Mouse (Mus musculus) spleen, adult 2 months (tissue): Measurements from ENCODE around the gene Rptor. TPM values are rescaled to one million over a fixed set of nuclear protein-coding genes. Genes with fewer than 3 reads are reported as not detected.

ENCODE experiments used
- DNase-seq, 2 experiments: peaks; one replicate each; pipeline versions ENCODE4 v3.0.0 to v3.0.0-alpha.2; 2012 to 2021; ENCODE audit warnings: low spot score in 2 of 2, low read depth in 1 of 2
- H3K27ac ChIP-seq: fragments of 200-500 bp; 2 replicates; pipeline ENCODE4 v1.5.1; 2012; ENCODE audit warnings: low read length, inconsistent platforms; ENCODE audit not compliant: insufficient read depth
- H3K27me3 ChIP-seq: fragments of 200-500 bp; 2 replicates; pipeline ENCODE4 v1.6.1; 2012; ENCODE audit warnings: mild to moderate bottlenecking, moderate library complexity, low read length, inconsistent platforms; ENCODE audit not compliant: control insufficient read depth, insufficient read depth
- H3K36me3 ChIP-seq: fragments of 200-500 bp; 2 replicates; pipeline ENCODE4 v1.6.1; 2012; ENCODE audit warnings: mild to moderate bottlenecking, low read length, inconsistent platforms; ENCODE audit not compliant: control insufficient read depth, insufficient read depth
- H3K4me1 ChIP-seq: fragments of 200-500 bp; 2 replicates; pipeline ENCODE4 v1.6.1; 2011; ENCODE audit warnings: inconsistent platforms; ENCODE audit not compliant: control insufficient read depth, insufficient read depth, insufficient read length
- H3K4me3 ChIP-seq: fragments of 200-500 bp; 2 replicates; pipeline ENCODE4 v1.5.1; 2011; ENCODE audit warnings: mild to moderate bottlenecking, inconsistent platforms; ENCODE audit not compliant: insufficient read depth, insufficient read length; ENCODE audit errors: extremely low read depth
- CTCF ChIP-seq: fragments of 200-500 bp; IDR thresholded peaks from 2 replicates; pipeline ENCODE4 v1.5.1; 2011; ENCODE audit warnings: mild to moderate bottlenecking, inconsistent platforms; ENCODE audit not compliant: insufficient read depth, insufficient read length, insufficient replicate concordance; ENCODE audit errors: extremely low read depth
- POLR2A ChIP-seq: fragments of 200-500 bp; IDR thresholded peaks from 2 replicates; pipeline ENCODE4 v1.6.1; 2011; ENCODE audit warnings: low read depth, low read length, inconsistent platforms
- WGBS: fragments of 180-500 bp; shearing (Covaris S2); methylation state at CpG from one replicate; pipeline ENCODE4 v1.1.7; 2018; 5-methylcytosine and 5-hydroxymethylcytosine counted together
- polyA plus RNA-seq: library from polyadenylated mRNA; depleted of rRNA; stranded (reverse); fragments of >200 nt; gene quantifications from 2 replicates; pipeline ENCODE4 v1.2.3, GENCODE M21; 2012

Gene Rptor
- polyA plus RNA-seq, 1 experiment = 18.0 TPM

- TF ChIP-seq CTCF = no peak
- no peak for TF ChIP-seq POLR2A
- Histone ChIP-seq H3K27me3 (no peaks in the 10 kb centered on the region), H3K4me1 (peaks cover 7% of the 10 kb centered on the region; the same call in 1 of the 2 replicates), H3K4me3 (no peak overlapping the region), H3K27ac (no peak overlapping the region), H3K36me3 (no peaks in the 10 kb centered on the region)
- DNase-seq = no peak
- 55% methylated on average over 5 of the region's 5 CpGs for WGBS
These were observed 108.1 kb downstream of the Rptor start for GRCm38 (mm10) chr11:119710822-119711221.

GRCm38 (mm10) chr11:119715437-119715836, 112.7 kb downstream of the Rptor start:
- no peak for DNase-seq
- Histone ChIP-seq H3K27me3 (no peaks in the 10 kb centered on the region), H3K4me1 (peaks cover 2% of the 10 kb centered on the region; the same call in 1 of the 2 replicates), H3K4me3 (no peak overlapping the region), H3K36me3 (no peaks in the 10 kb centered on the region), H3K27ac (no peak overlapping the region)
- WGBS = 80% methylated on average over 5 of the region's 5 CpGs
- TF ChIP-seq CTCF = no peak
- no peak for TF ChIP-seq POLR2A

- H3K27me3 ChIP-seq = no peaks in the 10 kb centered on the region
- WGBS = 93% methylated on average over 5 of the region's 5 CpGs
- DNase-seq = no peak
- H3K4me1 ChIP-seq = peaks cover under 1% of the 10 kb centered on the region; the same call in 1 of the 2 replicates
- TF ChIP-seq POLR2A = no peak
- TF ChIP-seq CTCF = no peak
- H3K36me3 ChIP-seq = no peaks in the 10 kb centered on the region
- no peak overlapping the region for H3K4me3 ChIP-seq
- no peak overlapping the region for H3K27ac ChIP-seq
These were observed 113.3 kb downstream of the Rptor start for GRCm38 (mm10) chr11:119715841-119716596.

- Histone ChIP-seq H3K4me3 (no peak overlapping the region), H3K36me3 (no peaks in the 10 kb centered on the region), H3K27me3 (no peaks in the 10 kb centered on the region), H3K4me1 (no peaks in the 10 kb centered on the region), H3K27ac (no peak overlapping the region)
- WGBS = 95% methylated on average over 3 of the region's 3 CpGs
- DNase-seq = no peak
- TF ChIP-seq CTCF (no peak), POLR2A (no peak)
These were observed 115.4 kb downstream of the Rptor start for GRCm38 (mm10) chr11:119718115-119718514.

GRCm38 (mm10) chr11:119720101-119721048, 117.7 kb downstream of the Rptor start:
- 88% methylated on average over 9 of the region's 9 CpGs for WGBS

GRCm38 (mm10) chr11:119724709-119725108, 122.0 kb downstream of the Rptor start:
- Histone ChIP-seq H3K27ac (no peak overlapping the region), H3K4me3 (no peak overlapping the region), H3K27me3 (no peaks in the 10 kb centered on the region), H3K4me1 (no peaks in the 10 kb centered on the region), H3K36me3 (peaks cover 2% of the 10 kb centered on the region)
- no peak for TF ChIP-seq CTCF
- TF ChIP-seq POLR2A = no peak
- DNase-seq = no peak
- 93% methylated on average over 9 of the region's 9 CpGs for WGBS

More at GRCm38 (mm10) chr11:119720101-119721048, 117.7 kb downstream of the Rptor start:
- no peak overlapping the region for H3K27ac ChIP-seq
- no peak overlapping the region for H3K4me3 ChIP-seq
- no peak for DNase-seq
- H3K27me3 ChIP-seq = no peaks in the 10 kb centered on the region
- TF ChIP-seq POLR2A (no peak), CTCF (no peak)
- H3K4me1 ChIP-seq = no peaks in the 10 kb centered on the region
- H3K36me3 ChIP-seq = no peaks in the 10 kb centered on the region; the same call in 1 of the 2 replicates
